Mouse (Mus musculus) G1E (cell line): ENCODE measurements around the gene Ttc7.

Experiments
- CTCF ChIP-seq: IDR thresholded peaks from 2 replicates; pipeline ENCODE4 v1.5.1; 2012; ENCODE audit warnings: low read depth, low read length, inconsistent platforms, mixed read lengths
- GATA1 ChIP-seq: IDR thresholded peaks from 2 replicates; pipeline ENCODE4 v1.6.1; 2012; ENCODE audit warnings: borderline replicate concordance, low read length, inconsistent platforms, mixed read lengths
- POLR2AphosphoS5 ChIP-seq: IDR thresholded peaks from 2 replicates; pipeline ENCODE4 v1.6.1; 2012; ENCODE audit warnings: low read depth, low read length, inconsistent platforms; ENCODE audit not compliant: insufficient replicate concordance
- TAL1 ChIP-seq: conservative IDR thresholded peaks from 2 replicates; pipeline ENCODE4 v1.6.1; 2012; ENCODE audit warnings: low read depth, low read length, inconsistent platforms, mixed read lengths

- TF ChIP-seq CTCF (no peak), GATA1 (no peak), POLR2AphosphoS5 (no peak), TAL1 (no peak)
These were observed 96.5 kb downstream of the Ttc7 start for GRCm38 (mm10) chr17:87379160-87379624.
